Mouse (Mus musculus) liver, postnatal 0 days (tissue): Measurements from ENCODE around the gene Pccb. TPM values are rescaled to one million over a fixed set of nuclear protein-coding genes. Genes with fewer than 3 reads are reported as not detected.

Experiments
- ATAC-seq: fragments of 200-750 bp; cut with Nextera tagmentation; 2 replicates; pipeline ENCODE4 v1.8.0; 2017; ENCODE audit warnings: mild to moderate bottlenecking, moderate library complexity
- DNase-seq: peaks from one replicate; pipeline ENCODE4 v3.0.0-alpha.2; 2016
- H3K27ac ChIP-seq: fragments of 300-500 bp; sonication (generic); 2 replicates; pipeline ENCODE4 v1.5.1; 2014; ENCODE audit warnings: antibody characterized with exemption, moderate library complexity, mild to moderate bottlenecking, low read depth
- H3K27me3 ChIP-seq: fragments of 300-500 bp; sonication (generic); 2 replicates; pipeline ENCODE4 v1.6.1; 2014; ENCODE audit warnings: low read length, control low read depth, mixed read lengths; ENCODE audit not compliant: insufficient read depth
- H3K36me3 ChIP-seq: fragments of 300-500 bp; sonication (generic); replicated peaks from 2 replicates; pipeline ENCODE4 v1.6.1; 2014; ENCODE audit warnings: mild to moderate bottlenecking, control low read depth, low read length, moderate library complexity, mixed read lengths; ENCODE audit not compliant: insufficient read depth
- H3K4me1 ChIP-seq: fragments of 300-500 bp; sonication (generic); 2 replicates; pipeline ENCODE4 v1.6.1; 2014; ENCODE audit warnings: antibody characterized with exemption, mild to moderate bottlenecking, control low read depth; ENCODE audit not compliant: insufficient read depth
- H3K4me2 ChIP-seq: fragments of 300-500 bp; sonication (generic); 2 replicates; pipeline ENCODE4 v1.6.1; 2014; ENCODE audit warnings: low read depth, mild to moderate bottlenecking, low read length, moderate library complexity, mixed read lengths
- H3K4me3 ChIP-seq: fragments of 300-500 bp; sonication (generic); 2 replicates; pipeline ENCODE4 v1.5.1; 2014; ENCODE audit warnings: low read depth, low read length
- H3K9ac ChIP-seq: fragments of 300-500 bp; sonication (generic); replicated peaks from 2 replicates; pipeline ENCODE4 v1.6.1; 2014; ENCODE audit warnings: mild to moderate bottlenecking, moderate library complexity
- H3K9me3 ChIP-seq: fragments of 300-500 bp; sonication (generic); 2 replicates; pipeline ENCODE4 v1.6.1; 2016; ENCODE audit warnings: mild to moderate bottlenecking, control low read depth, low read length, mixed read lengths
- CTCF ChIP-seq: sonication (generic); IDR thresholded peaks from 2 replicates; pipeline ENCODE4 v1.5.1; 2016; ENCODE audit warnings: antibody characterized with exemption, low read depth
- EP300 ChIP-seq: IDR thresholded peaks from 2 replicates; pipeline ENCODE4 v1.6.1; 2016; ENCODE audit warnings: antibody characterized with exemption, low read depth, mild to moderate bottlenecking
- WGBS: fragments of 180-500 bp; shearing (Covaris S2); extraction: QIAGEN DNeasy Blood & Tissue Kit; methylation state at CpG from one replicate; pipeline ENCODE4 v1.1.7; 2014; ENCODE audit not compliant: insufficient replicate concordance; 5-methylcytosine and 5-hydroxymethylcytosine counted together
- polyA plus RNA-seq: library from polyadenylated mRNA; unstranded; fragments of >200 nt; fragmentation: Nextera tagmentation; extraction: Ambion mirVana; gene quantifications from 2 replicates; pipeline ENCODE4 v1.2.1, GENCODE M21; 2015

Pccb gene
- polyA plus RNA-seq, 1 experiment from 2014 or later = 15.6 TPM

- 1% methylated on average over 8 of the region's 8 CpGs for WGBS
Observed at GRCm38 (mm10) chr9:101075694-101076093, 41.0 kb upstream of the Pccb start.

DNA sequence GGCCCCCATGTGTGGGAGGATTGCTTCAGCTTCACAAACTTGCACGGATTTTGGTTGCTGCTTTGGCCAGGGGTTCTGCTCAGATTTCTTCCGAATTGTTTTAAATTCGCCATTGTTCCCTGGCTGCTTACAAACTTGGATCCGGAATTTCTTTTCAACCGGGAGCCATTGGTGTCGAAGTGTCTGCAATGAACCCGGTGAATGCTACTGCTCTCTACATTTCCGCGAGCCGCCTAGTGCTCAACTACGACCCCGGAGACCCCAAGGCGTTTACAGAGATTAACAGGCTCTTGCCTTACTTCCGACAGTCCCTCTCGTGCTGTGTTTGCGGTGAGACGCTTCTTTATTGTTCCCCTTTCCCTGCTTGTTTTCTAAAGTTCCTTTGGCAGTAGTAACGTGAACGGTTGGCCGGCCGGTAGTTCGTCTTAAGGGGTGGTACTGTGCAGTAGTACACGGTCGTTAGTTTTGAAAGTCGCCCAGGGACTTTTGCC lies 40.4 kb upstream of the Pccb start:
- H3K36me3 ChIP-seq = peaks cover 4% of the 10 kb centered on the region; the same call in 1 of the 2 replicates
- TF ChIP-seq EP300 (no peak), CTCF (no peak)
- H3K4me3 ChIP-seq = peak overlapping the region; percentile 96
- DNase-seq (peak; percentile 42), ATAC-seq (no peak)
- H3K9ac ChIP-seq = peak overlapping the region; percentile 100
- peak overlapping the region; percentile 96 for H3K4me2 ChIP-seq
- peaks cover 24% of the 10 kb centered on the region for H3K4me1 ChIP-seq
- under 1% methylated on average over 25 of the region's 25 CpGs for WGBS
- H3K9me3 ChIP-seq = no peaks in the 10 kb centered on the region
- peak overlapping the region; percentile 100 for H3K27ac ChIP-seq
- H3K27me3 ChIP-seq = no peaks in the 10 kb centered on the region

More at GRCm38 (mm10) chr9:101075694-101076093, 41.0 kb upstream of the Pccb start:
- peak overlapping the region; percentile 96 for H3K4me2 ChIP-seq
- H3K4me3 ChIP-seq = peak overlapping the region; percentile 96
- H3K27me3 ChIP-seq = no peaks in the 10 kb centered on the region
- TF ChIP-seq EP300 = no peak
- no peak for TF ChIP-seq CTCF
- peaks cover 27% of the 10 kb centered on the region for H3K4me1 ChIP-seq
- peak overlapping the region; percentile 100 for H3K9ac ChIP-seq
- peak overlapping the region; percentile 100 for H3K27ac ChIP-seq
- ATAC-seq = no peak
- no peaks in the 10 kb centered on the region for H3K9me3 ChIP-seq
- DNase-seq = no peak
- H3K36me3 ChIP-seq = peaks cover 4% of the 10 kb centered on the region; the same call in 1 of the 2 replicates

DNA sequence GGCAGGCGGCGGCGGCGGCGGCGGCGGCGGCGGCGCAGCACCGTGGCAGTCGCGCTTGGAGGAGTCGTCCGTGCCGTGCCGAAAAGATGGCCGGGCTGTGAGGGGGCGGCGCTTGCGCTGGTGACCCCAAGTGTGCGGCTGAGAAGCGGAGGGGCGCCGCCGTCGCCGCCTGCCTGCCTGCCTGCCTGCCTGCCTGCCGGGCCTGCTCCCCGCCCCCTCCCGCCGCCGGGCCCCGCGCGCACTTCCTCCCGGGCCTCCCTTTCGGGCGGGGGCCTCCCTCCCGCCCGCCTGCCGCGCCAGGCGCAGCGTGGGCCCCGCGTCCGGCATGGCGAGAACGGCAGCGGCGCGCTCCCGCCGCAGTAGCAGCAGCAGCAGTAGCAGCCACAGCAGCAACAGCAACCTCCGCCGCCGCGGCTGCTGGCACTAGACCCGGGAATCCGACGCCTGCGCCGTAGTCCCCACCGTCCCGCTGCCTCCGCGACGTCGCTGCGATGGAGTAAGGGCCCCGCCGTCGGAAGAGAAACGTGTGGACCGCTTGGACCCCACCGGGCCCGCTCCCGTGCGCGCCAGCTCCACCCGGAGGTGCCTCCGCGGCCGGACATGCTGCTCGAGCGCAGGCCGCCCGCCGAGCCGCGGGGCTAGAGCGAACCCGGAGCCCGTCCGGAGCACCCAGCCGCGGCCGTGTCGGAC lies 39.8 kb upstream of the Pccb start:
- TF ChIP-seq CTCF = no peak
- TF ChIP-seq EP300 = no peak
- WGBS = 1% methylated on average over 48 of the region's 100 CpGs
- Histone ChIP-seq H3K27me3 (no peaks in the 10 kb centered on the region), H3K27ac (peak overlapping the region; percentile 100), H3K9ac (peak overlapping the region; percentile 100), H3K4me1 (peaks cover 20% of the 10 kb centered on the region), H3K9me3 (no peaks in the 10 kb centered on the region), H3K36me3 (peaks cover 4% of the 10 kb centered on the region; the same call in 1 of the 2 replicates), H3K4me2 (peak overlapping the region; percentile 96), H3K4me3 (peak overlapping the region; percentile 96)
- peak; percentile 59 for ATAC-seq
- DNase-seq = peak; percentile 90

DNA sequence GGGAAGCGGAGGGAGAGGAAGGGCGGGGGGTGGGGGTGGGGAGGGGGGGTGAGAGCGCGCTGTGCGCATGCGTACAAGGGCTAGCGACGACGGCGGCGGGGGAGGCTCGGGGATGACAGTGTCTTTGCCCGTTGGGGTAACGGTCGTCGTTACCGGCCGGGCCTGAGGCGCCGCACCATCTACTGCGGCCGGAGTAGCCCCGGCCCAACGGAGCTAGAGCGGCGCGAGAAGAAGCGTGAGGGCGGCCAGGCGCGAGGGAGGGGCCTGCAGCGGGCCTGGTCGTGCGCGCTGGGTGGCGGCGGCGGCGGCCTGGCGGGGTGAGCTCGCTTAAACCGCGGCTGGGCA lies 39.3 kb upstream of the Pccb start, which contains the start of gene Msl2:
TSS of gene Msl2 (plus strand) at position 115 of the 345 bp plus-strand sequence.
- H3K27me3 ChIP-seq = no peaks in the 10 kb centered on the region
- H3K9me3 ChIP-seq = no peaks in the 10 kb centered on the region
- no peak for DNase-seq
- peak; percentile 52 for ATAC-seq
- H3K4me2 ChIP-seq = peak within 1 kb of the TSS; percentile 96
- peak within 1 kb of the TSS; percentile 100 for H3K9ac ChIP-seq
- H3K36me3 ChIP-seq = peaks cover 4% of the 10 kb centered on the region; the same call in 1 of the 2 replicates
- H3K27ac ChIP-seq = peak within 1 kb of the TSS; percentile 100
- H3K4me1 ChIP-seq = peaks cover 15% of the 10 kb centered on the region
- peak within 1 kb of the TSS; percentile 96 for H3K4me3 ChIP-seq
- WGBS = under 1% methylated on average over 32 of the region's 43 CpGs
- TF ChIP-seq EP300 (no peak), CTCF (no peak)

GRCm38 (mm10) chr9:101073041-101073986 lies 38.6 kb upstream of the Pccb start:
- Histone ChIP-seq H3K9me3 (no peaks in the 10 kb centered on the region), H3K4me2 (peak overlapping the region; percentile 96), H3K36me3 (peaks cover 3% of the 10 kb centered on the region; the same call in 1 of the 2 replicates), H3K9ac (peak overlapping the region; percentile 100), H3K27me3 (no peaks in the 10 kb centered on the region), H3K4me3 (peak overlapping the region; percentile 96), H3K27ac (peak overlapping the region; percentile 100), H3K4me1 (peaks cover 9% of the 10 kb centered on the region)
- ATAC-seq = peak; percentile 90
- WGBS = under 1% methylated on average over 61 of the region's 65 CpGs
- peak; percentile 99 for DNase-seq
- 0 out of 2 replicates have a peak, but pooled peaks have one; percentile 4 for TF ChIP-seq CTCF
- TF ChIP-seq EP300 = no peak; the same call in 1 of the 2 replicates
